Mouse (Mus musculus): Measurements from ENCODE around the gene Dnaaf5.

DNA sequence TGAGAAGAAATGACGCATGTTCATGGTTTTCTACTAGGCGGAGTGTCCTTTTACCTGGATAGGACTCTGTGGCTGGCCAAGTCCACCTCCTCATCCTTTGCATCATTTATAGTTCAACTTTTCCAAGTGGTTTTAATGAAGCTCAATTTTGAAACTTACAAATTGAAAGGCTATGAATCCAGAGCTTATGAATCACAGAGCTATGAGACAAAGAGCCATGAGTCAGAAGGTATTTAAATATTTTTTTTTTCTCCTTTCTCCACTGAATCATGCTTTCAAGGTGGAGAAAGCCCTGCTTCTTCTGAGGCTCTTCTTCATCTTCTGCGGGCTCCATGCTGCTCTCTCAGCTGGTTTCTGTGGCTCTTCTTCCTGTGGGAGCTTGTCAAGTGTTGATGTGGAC, 79.7 kb downstream of the Dnaaf5 start:
- TF ChIP-seq CTCF (IDR thresholded peaks at IDR 0.05; ENCODE audit: low read depth) (no peak), EP300 (IDR thresholded peaks at IDR 0.05; ENCODE audit: low read depth) (no peak)
